Mouse (Mus musculus) liver, adult 2 months (tissue): ENCODE results near the gene Olfr1425.

Source experiments
- CTCF ChIP-seq: fragments of 200-500 bp; IDR thresholded peaks from 2 replicates; pipeline ENCODE4 v1.5.1; 2011; ENCODE audit warnings: low read depth, low read length, control low read depth
- POLR2A ChIP-seq: fragments of 200-500 bp; IDR thresholded peaks from 2 replicates; pipeline ENCODE4 v1.6.1; 2011; ENCODE audit warnings: low read length, control low read depth; ENCODE audit not compliant: insufficient read depth; ENCODE audit errors: extremely low read depth

DNA sequence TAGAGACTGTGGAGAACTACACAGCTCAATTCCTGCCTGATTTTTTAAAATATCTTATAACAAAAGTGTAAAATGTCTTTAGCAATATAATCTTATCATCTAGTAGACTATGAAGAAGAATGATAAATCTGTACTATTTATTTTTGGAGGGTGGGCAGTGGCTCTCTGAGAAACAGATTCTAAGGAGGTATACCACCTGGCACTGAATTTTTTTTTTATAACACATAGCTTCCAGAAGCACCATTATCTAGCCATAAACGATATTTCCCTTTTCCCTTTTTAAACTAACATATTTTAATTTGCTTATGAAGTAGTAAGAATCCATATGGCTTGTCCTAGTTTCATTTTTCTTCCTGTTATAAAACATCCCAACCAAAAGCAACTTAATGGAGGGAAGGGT is 27.0 kb upstream of the Olfr1425 start:
- no peak for TF ChIP-seq CTCF
- TF ChIP-seq POLR2A: no peak
